Mouse (Mus musculus) thymus, adult 18-20 months (tissue): Measurements from ENCODE around the gene Pogk.

Experiments used
- DNase-seq, 2 experiments: peaks; one replicate each; pipeline ENCODE4 v3.0.0; 2022; ENCODE audit warnings: mixed read lengths in 2 of 2

Pogk gene

DNA sequence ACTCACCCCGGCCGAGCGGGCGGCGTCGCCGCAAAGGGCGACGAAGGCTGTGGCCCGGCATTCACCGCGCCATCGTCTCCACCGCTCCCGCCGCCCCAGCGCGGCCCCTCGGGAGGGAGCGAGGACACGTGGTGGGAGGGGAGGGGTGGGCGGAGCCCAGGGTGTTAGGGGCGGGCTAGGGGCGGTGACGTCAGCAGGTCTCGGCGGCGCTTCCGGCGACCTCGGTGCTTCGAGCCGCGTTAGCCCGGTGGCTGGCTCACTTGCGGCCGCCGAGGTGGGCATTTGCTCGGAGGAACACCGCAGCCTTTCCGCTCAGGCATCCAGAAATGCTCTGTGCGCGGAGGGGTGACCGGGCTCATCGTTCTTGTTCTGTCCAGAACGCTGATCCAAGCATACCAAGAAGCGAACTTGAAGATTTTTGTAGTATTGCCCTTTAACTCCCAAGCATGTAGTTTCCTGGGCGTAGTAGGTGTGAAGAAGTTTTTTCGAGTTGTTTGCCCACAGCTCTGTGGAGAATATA is at the start of gene Pogk:
Gene Pogk (minus strand): TSS at position 163 of the 520 bp plus-strand sequence.
- DNase-seq = peak; percentile 60 to 61

DNA sequence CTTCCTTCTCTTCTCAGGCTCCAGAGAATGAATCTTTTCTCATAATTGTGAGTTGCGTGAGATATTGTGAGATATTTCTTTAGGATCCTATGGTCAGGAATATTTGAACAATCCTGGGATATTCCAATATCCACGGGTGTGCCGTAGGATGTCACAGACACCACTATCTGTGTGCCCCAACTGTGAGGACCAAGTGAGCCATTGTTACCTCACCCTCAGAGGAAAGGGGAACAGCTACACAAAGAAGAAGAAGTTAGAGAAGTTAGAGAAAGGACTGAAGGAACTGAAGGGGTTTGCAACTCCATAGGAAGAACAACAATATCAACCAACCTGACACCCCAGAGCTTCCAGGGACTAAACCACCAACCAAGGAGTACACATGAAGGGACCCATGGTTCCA is 32.3 kb upstream of the Pogk start:
- DNase-seq = no peak

- DNase-seq = no peak
Observed at GRCm38 (mm10) chr1:166439426-166439825, 29.8 kb upstream of the Pogk start.

GRCm38 (mm10) chr1:166429809-166430431 is 20.3 kb upstream of the Pogk start:
- DNase-seq = no peak

DNA sequence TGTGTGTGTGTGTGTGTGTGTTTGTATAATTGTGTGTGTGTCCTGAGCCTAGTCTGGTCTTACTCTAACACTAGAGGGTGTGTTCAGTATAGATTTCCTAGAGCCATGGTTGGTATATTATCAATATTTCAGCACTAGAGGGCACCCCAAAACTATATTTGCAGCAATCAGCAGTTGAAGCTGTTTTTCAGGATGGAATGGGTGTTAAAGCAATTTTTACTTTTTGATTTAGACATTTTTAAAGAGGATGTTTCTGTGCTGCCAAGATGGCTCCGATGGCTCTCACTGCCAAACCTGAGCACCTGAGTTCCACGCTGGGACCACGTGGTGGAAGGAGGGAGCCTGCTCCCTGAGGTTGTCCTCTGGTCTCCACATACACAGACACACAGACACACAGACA is 19.4 kb upstream of the Pogk start:
- DNase-seq = no peak

DNA sequence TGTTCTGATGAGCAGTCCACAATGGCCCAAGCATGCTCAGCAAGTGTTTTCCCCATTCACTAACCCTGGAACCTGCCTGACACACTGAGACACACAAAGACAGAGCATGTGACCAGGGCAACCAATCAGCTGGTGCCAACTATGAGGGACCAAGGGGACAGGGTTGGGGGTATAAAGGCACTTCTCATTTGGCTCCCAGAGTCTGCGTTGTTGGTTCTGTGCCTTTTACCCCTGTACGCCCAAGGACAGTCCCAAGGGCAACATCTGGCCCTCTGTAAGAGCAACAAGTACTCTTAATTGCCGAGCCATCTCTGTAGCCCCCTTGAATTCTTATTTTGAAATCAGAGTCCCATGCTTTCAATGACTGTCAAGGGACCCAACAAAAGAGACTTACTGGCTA is 2.6 kb upstream of the Pogk start:
- DNase-seq = no peak

DNA sequence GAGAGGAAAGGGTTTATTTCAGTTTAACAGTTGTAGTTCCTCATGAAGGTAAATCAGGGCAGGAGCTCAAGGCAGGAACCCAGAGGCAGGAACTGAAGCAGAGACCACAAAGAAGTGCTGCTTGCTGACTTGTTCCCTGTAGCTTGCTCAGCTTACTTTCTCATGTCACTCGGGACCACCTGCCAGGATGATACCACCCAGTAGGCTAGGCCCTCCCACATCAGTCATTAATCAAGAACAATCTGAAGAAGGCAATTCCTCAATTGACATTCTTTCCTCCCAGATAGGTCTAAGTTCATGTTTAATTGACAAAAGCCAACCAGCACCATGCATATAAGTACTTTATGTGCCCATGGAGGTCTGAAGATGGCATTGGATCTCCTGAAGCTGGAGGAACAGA is 1.9 kb upstream of the Pogk start:
- no peak for DNase-seq

- peak in 1 of 2 experiments; percentile 33 for DNase-seq
Observed at GRCm38 (mm10) chr1:166409177-166409700, 424 bp downstream of the Pogk start.

DNA sequence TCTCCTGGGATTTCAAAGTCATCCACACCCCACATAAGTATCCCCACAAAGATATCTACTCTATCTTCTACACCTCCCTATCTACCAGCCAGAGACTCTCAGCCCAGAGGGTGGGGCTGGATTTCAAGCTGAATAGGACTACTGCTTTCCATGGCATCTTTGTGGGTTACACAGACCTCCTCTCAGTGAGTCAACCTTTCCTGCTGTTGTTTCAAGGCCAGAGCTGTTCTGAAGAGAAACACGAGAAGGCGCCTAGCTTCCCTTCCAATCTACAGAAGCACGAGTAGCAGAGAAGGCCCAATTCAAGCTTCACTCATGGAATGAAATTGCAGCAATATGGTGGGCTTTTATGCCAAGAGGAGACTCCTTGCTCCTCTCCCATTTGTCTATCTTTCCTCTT is 5.8 kb downstream of the Pogk start:
- no peak for DNase-seq

DNA sequence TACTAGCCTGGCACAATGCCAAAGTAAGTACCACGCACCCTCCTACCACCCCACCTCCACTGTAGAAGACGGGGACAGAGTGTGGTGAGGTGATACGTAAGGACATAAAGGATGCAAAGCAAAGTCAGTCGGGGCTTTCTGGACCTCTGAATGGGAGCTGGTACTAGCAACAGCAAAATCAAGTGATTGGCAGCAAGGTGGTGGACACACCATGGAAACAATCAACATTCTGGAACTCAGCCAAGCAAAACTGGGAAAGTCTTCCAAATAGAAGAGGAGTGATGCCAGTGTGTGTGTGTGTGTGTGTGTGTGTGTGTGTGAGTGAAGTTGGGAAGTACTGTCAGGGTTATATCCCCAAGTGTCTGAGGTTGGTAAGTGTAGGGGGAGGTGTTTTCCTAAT is 7.7 kb downstream of the Pogk start:
- DNase-seq = no peak

DNA sequence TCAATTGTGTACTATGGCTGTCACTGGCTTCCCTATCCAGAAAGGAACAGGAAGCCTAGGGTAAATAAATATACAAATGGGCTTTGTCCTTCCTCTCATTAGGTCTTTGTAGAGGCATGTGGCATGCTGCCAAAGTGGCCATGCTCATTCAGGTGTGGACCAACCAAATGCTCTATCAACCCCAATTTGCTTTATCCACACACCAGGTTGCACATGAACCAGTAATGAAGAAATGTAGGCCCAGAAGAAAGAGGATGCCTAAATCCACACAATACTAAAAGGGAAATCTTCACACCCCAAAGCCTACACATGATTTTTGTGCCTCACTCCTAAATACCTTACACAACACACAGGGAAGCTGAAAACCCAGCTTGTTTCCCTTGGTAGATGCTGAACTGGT is 8.2 kb downstream of the Pogk start:
- DNase-seq = no peak

DNA sequence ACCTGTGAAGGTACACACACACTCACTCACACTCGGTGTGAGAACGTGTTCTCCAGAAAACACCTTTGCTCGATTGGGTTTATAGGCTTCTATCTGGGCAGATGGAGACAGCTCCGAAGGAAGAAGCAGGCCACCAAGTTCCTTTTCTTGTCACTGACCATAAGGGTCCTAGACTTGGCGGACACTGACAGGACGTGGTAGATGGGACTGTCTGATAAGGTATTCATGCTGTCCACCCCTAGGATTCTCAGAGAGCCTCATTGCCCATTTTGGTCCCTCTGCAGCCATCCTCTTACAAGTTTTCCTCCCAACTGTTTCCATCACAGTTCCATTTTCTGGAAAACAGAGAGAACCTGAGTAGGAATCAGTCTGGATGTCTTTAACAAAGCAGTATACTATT is 13.3 kb downstream of the Pogk start:
- DNase-seq = no peak

GRCm38 (mm10) chr1:166395661-166396060 is 14.0 kb downstream of the Pogk start:
- DNase-seq = no peak

GRCm38 (mm10) chr1:166394770-166395169 is 14.9 kb downstream of the Pogk start:
- DNase-seq = no peak

- no peak for DNase-seq
Observed at GRCm38 (mm10) chr1:166391671-166392070, 18.0 kb downstream of the Pogk start.

DNA sequence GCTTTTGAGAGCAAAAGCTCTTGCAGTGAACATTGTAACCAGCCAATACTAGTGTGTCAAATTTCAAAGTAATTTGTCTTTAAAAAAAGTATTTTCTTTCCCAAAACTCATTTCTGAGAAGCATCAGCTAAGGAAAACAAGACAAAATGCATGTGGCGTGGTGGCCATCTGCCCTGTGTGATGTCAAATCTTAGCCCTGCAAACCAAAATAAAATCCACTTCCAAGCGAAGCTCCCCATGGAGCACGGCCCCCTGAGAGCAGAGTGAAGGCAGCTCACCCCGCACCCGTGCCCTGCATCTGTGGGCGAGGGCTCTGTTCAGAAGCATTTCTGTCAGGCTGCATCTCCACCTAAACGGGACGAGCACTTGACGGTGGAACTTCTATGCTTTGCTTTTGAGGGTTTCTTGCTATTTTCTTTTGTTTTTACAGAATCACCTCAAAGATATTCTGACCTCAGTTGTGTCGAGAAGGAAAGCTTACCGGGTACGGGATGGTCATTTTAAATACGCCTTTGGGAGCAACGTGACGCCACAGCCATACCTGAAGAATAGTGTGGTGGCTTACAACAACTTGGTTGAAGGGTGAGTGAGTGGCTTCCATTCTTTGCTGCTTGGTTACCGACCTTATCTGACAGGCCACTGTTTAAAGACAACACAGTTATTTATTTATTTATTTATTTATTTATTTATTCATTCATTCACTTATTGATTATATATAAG is 20.1 kb downstream of the Pogk start:
- DNase-seq = no peak

- no peak for DNase-seq
Observed at GRCm38 (mm10) chr1:166388511-166388910, 21.2 kb downstream of the Pogk start.

- DNase-seq = no peak
Observed at GRCm38 (mm10) chr1:166385431-166385830, 24.2 kb downstream of the Pogk start.

- no peak for DNase-seq
Observed at GRCm38 (mm10) chr1:166384614-166385013, 25.0 kb downstream of the Pogk start.

DNA sequence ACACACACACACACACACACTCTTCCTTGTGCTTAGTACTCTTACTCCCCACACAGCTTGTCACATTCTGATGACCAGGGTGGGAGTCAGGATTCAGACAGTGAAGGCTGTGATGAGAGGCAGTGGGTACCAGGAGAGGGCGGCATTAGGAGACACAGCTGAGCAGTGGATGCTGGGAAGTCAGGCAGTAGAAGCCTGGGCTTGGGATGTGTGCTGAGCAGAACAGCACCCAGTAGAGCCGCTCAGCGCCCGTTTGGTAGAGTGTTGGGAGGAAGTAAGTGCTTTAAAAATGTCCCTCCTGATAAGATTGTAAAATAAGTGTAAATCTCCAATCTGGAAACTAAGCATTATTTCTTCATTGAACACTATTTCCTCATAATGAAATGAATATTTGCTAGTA is 27.0 kb downstream of the Pogk start:
- no peak for DNase-seq

DNA sequence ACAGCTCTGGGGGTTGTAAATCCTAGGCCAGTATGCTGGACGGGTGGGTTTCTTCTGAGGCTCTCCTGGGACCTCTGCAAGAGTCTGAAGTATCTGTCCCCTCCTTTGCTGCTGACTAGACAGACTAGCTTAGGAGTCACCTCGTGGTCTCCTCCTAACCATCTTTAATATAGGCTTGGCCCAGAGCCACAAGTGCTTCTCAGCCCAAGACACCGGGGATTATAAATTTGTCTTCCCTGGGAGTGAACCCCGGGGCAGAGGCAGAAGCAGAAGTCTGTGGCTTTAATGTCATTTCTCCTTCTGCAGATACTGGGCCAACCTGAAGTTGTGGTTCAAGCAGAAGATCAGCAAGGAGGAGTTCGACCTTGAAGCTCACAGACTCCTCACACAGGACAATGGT is 27.8 kb downstream of the Pogk start:
- no peak for DNase-seq

DNA sequence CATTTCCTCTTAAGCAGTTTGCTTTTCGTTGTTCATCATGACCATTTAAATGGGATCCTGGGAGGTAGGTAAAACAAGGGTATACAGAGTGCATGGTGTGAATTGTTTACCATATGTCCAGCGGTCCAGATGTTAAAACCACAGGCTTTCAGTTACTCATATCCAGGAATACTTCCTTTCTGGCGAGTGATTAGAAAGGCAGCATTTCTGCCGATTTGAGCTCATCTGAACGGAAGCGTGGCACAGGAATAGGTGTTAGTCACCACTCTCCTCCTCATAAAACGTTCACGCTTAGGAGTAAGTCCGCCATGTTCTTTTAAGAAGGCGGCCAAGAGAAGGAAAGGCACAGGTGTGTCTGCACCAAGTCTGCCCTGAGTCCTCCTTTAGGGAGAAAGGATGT is 28.3 kb downstream of the Pogk start:
- DNase-seq = no peak

DNA sequence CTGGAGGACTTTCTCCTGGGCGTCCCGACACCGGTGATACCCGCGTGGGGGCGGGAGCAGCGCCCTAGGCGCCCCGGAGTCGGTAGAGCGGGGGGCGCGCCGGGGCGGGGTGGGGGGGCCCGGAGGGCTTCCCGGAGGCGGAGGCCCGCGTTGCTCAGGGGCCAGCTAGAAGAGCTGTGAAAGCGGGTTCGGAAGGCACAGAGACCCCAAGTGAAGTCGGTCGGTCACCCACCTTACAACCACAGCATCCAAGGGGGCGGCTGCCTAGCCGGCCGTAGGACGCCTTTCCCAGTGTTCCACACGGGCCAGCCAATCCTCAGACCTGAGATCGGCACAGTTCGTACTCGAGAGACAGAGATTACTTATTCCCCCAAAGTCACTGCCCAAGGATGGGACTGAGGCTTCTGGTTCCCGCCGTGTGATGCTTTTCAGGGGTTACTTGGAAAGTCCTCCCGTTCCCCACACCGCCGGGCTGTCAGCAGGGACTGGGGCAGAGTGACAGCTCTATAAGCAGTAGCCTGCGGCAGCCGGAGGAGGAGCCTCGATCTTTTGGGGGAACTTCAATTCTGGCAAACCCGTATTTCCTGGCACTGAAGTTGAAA is 29.9 kb downstream of the Pogk start:
- DNase-seq = peak; percentile 62 to 67
